12 mouse cellular contexts compared by ENCODE assay signal in genomic region chr10:90370751-90371150, GRCm38 (mm10).
DNase-seq lines count a peak whose midpoint lies in the region; TF ChIP-seq lines count a peak whose summit lies in the region.
"Had no signal": no experiment of that assay in that cellular context is flagged by ENCODE, and none has a peak within 500 bp of the region (broad histone marks: within the 10 kb centered on the region; RNA-seq: fewer than 3 reads in every experiment).

No protein-coding gene starts in this region.

- DNase-seq in adrenal gland, adult 2 months: peak; percentile 14
- DNase-seq in adrenal gland, postnatal 4 days (ENCODE audit: low spot score in 2 of 2): no peak
- DNase-seq in layer of hippocampus, adult 2 months (ENCODE audit: low spot score in 2 of 2): no peak
- DNase-seq in layer of hippocampus, adult 9-10 months (ENCODE audit: low spot score): no peak
- peak; percentile 14 for DNase-seq in adipocyte (ENCODE audit: low spot score)
- DNase-seq in cerebellum, adult 8-10 months: peak; percentile 83
- DNase-seq in urinary bladder, postnatal 14 days (ENCODE audit: low spot score): no peak
- no peak for DNase-seq in lung, postnatal 4 days
- DNase-seq: kidney, adult 2 months; thymus, postnatal 4 days had no signal

- no peak overlapping the region for H3K4me3 ChIP-seq in layer of hippocampus, adult 2 months
- H3K4me3 ChIP-seq: forebrain, embryonic 12.5 days; heart, embryonic 13.5 days had no signal

- TF ChIP-seq CTCF in layer of hippocampus, adult 2 months (conservative IDR thresholded peaks at IDR 0.05): peak; percentile 51

- no peak overlapping the region for H3K27ac ChIP-seq in layer of hippocampus, adult 2 months
- H3K27ac ChIP-seq: forebrain, embryonic 12.5 days; heart, embryonic 13.5 days had no signal

Comparison
In these comparisons a context has a peak if more than half of its experiments do, and no peak if none do; other contexts are left out.
1. DNase-seq: peak in adrenal gland, adult 2 months (single experiment), adipocyte (single experiment) and cerebellum, adult 8-10 months (single experiment); none in adrenal gland, postnatal 4 days (0 of 2), layer of hippocampus, adult 2 months (0 of 2), layer of hippocampus, adult 9-10 months (single experiment), urinary bladder, postnatal 14 days (single experiment) and lung, postnatal 4 days (0 of 2).